Mouse (Mus musculus) MEL (cell line): ENCODE data around the gene Tmem11. TPM values are rescaled to one million over a fixed set of nuclear protein-coding genes. Genes with fewer than 3 reads are reported as not detected.

Source experiments
- DNase-seq: peaks from one replicate; pipeline ENCODE4 v3.0.0; 2011; ENCODE audit warnings: low read depth, low spot score
- H3K27ac ChIP-seq: 2 replicates; pipeline ENCODE4 v1.5.1; 2012; ENCODE audit warnings: low read depth, mild to moderate bottlenecking, control low read depth, low read length, moderate library complexity; ENCODE audit not compliant: control insufficient read depth
- H3K27me3 ChIP-seq, 2 experiments: fragments of 150-350 bp in 1 of 2; sonication (generic) in 1 of 2; 2 replicates each; pipeline ENCODE4 v1.6.1; 2012; ENCODE audit warnings: low read length in 2 of 2, mild to moderate bottlenecking in 2 of 2, improper control_type of control experiment in 1 of 2, moderate library complexity in 1 of 2; ENCODE audit not compliant: insufficient read depth in 2 of 2, control insufficient read depth in 1 of 2
- H3K36me3 ChIP-seq, 2 experiments: 2 replicates each; pipeline ENCODE4 v1.6.1; 2012 to 2014; ENCODE audit warnings: low read length in 2 of 2, improper control_type of control experiment in 1 of 2, inconsistent platforms in 1 of 2, mild to moderate bottlenecking in 1 of 2; ENCODE audit not compliant: insufficient read depth in 2 of 2, control insufficient read depth in 1 of 2
- H3K4me1 ChIP-seq, 2 experiments: fragments of 150-350 bp in 1 of 2; sonication (generic) in 1 of 2; 2 replicates each; pipeline ENCODE4 v1.6.1; 2012; ENCODE audit warnings: low read length in 2 of 2, improper control_type of control experiment in 1 of 2, mild to moderate bottlenecking in 1 of 2; ENCODE audit not compliant: insufficient read depth in 2 of 2, control insufficient read depth in 1 of 2
- H3K4me3 ChIP-seq, 2 experiments: fragments of 150-350 bp in 1 of 2; sonication (generic) in 1 of 2; 2 replicates each; pipeline ENCODE4 v1.5.1; 2012; ENCODE audit warnings: low read depth in 2 of 2, low read length in 2 of 2, mild to moderate bottlenecking in 2 of 2, moderate library complexity in 2 of 2, control low read depth in 1 of 2, improper control_type of control experiment in 1 of 2; ENCODE audit not compliant: control insufficient read depth in 1 of 2, insufficient read depth in 1 of 2
- H3K79me2 ChIP-seq: 2 replicates; pipeline ENCODE4 v1.6.1; 2012; ENCODE audit warnings: mild to moderate bottlenecking, low read length, moderate library complexity; ENCODE audit not compliant: control insufficient read depth, poor library complexity, insufficient read depth
- H3K9ac ChIP-seq: 2 replicates; pipeline ENCODE4 v1.6.1; 2012; ENCODE audit warnings: low read depth, mild to moderate bottlenecking, control low read depth, low read length, moderate library complexity; ENCODE audit not compliant: control insufficient read depth, poor library complexity, severe bottlenecking
- H3K9me3 ChIP-seq: fragments of 150-350 bp; sonication (generic); replicated peaks from 2 replicates; pipeline ENCODE4 v1.6.1; 2012; ENCODE audit warnings: mild to moderate bottlenecking, low read length, improper control_type of control experiment, moderate library complexity; ENCODE audit not compliant: insufficient read depth
- BHLHE40 ChIP-seq: IDR thresholded peaks from 2 replicates; pipeline ENCODE4 v1.6.1; 2012; ENCODE audit warnings: low read depth, mild to moderate bottlenecking, inconsistent platforms, low read length, improper control_type of control experiment, borderline replicate concordance
- CHD1 ChIP-seq: IDR thresholded peaks from 2 replicates; pipeline ENCODE4 v1.6.1; 2012; ENCODE audit warnings: low read depth, mild to moderate bottlenecking, inconsistent platforms, low read length, improper control_type of control experiment
- E2F4 ChIP-seq: IDR thresholded peaks from 2 replicates; pipeline ENCODE4 v1.6.1; 2011; ENCODE audit warnings: low read depth, low read length, improper control_type of control experiment, borderline replicate concordance
- JUND ChIP-seq: IDR thresholded peaks from 2 replicates; pipeline ENCODE4 v1.6.1; 2011; ENCODE audit warnings: low read depth, mild to moderate bottlenecking, improper control_type of control experiment, low read length
- MAFK ChIP-seq: IDR thresholded peaks from 2 replicates; pipeline ENCODE4 v1.6.1; 2011; ENCODE audit warnings: low read depth, mild to moderate bottlenecking, low read length, improper control_type of control experiment, borderline replicate concordance
- POLR2AphosphoS2 ChIP-seq: IDR thresholded peaks from 2 replicates; pipeline ENCODE4 v1.6.1; 2011; ENCODE audit warnings: low read length, improper control_type of control experiment
- RAD21 ChIP-seq: IDR thresholded peaks from 2 replicates; pipeline ENCODE4 v1.6.1; 2011; ENCODE audit warnings: mild to moderate bottlenecking, low read depth, low read length, improper control_type of control experiment
- RCOR1 ChIP-seq: IDR thresholded peaks from 2 replicates; pipeline ENCODE4 v1.6.1; 2012; ENCODE audit warnings: low read depth, mild to moderate bottlenecking, inconsistent platforms, low read length, improper control_type of control experiment
- SIN3A ChIP-seq: IDR thresholded peaks from 2 replicates; pipeline ENCODE4 v1.6.1; 2012; ENCODE audit warnings: low read length, improper control_type of control experiment, inconsistent platforms
- TAL1 ChIP-seq: IDR thresholded peaks from 2 replicates; pipeline ENCODE4 v1.6.1; 2012; ENCODE audit warnings: mild to moderate bottlenecking, inconsistent platforms, low read length, moderate library complexity, mixed read lengths
- TBP ChIP-seq: IDR thresholded peaks from 2 replicates; pipeline ENCODE4 v1.8.0; 2011; ENCODE audit warnings: low read depth, low read length, improper control_type of control experiment
- USF1 ChIP-seq: IDR thresholded peaks from 2 replicates; pipeline ENCODE4 v1.6.1; 2014; ENCODE audit warnings: low read depth, mild to moderate bottlenecking, inconsistent platforms, low read length, improper control_type of control experiment, moderate library complexity
- USF2 ChIP-seq, 2 experiments: IDR thresholded peaks; 2 replicates each; pipeline ENCODE4 v1.6.1; 2011 to 2012; ENCODE audit warnings: improper control_type of control experiment in 2 of 2, low read length in 2 of 2, borderline replicate concordance in 1 of 2, inconsistent platforms in 1 of 2, low read depth in 1 of 2, mild to moderate bottlenecking in 1 of 2; ENCODE audit not compliant: insufficient read depth in 1 of 2
- ZC3H11A ChIP-seq: IDR thresholded peaks from 2 replicates; pipeline ENCODE4 v1.6.1; 2012; ENCODE audit warnings: low read depth, mild to moderate bottlenecking, inconsistent platforms, low read length, improper control_type of control experiment
- ZNF384 ChIP-seq: IDR thresholded peaks from 2 replicates; pipeline ENCODE4 v1.6.1; 2012; ENCODE audit warnings: low read depth, mild to moderate bottlenecking, inconsistent platforms, low read length, improper control_type of control experiment
- polyA plus RNA-seq, 2 experiments: library from polyadenylated mRNA; stranded (reverse) in 1 of 2; unstranded in 1 of 2; fragments of >175 nt in 1 of 2; fragments of >200 nt in 1 of 2; gene quantifications; 2 replicates each; pipeline versions ENCODE4 v1.2.1 to v1.2.4; 2012; ENCODE audit warnings: low replicate concordance in 2 of 2, low read depth in 1 of 2; ENCODE audit not compliant: insufficient read length in 2 of 2, insufficient read depth in 1 of 2, missing spikeins in 1 of 2
- total RNA-seq: library from RNA; depleted of rRNA; stranded (reverse); fragments of 300-350 nt; gene quantifications from 2 replicates; pipeline ENCODE4 v1.2.3, GENCODE M21; 2012

Tmem11 gene
- total and polyA plus RNA-seq, 3 experiments: 117 to 125 TPM; not detected in 1

DNA sequence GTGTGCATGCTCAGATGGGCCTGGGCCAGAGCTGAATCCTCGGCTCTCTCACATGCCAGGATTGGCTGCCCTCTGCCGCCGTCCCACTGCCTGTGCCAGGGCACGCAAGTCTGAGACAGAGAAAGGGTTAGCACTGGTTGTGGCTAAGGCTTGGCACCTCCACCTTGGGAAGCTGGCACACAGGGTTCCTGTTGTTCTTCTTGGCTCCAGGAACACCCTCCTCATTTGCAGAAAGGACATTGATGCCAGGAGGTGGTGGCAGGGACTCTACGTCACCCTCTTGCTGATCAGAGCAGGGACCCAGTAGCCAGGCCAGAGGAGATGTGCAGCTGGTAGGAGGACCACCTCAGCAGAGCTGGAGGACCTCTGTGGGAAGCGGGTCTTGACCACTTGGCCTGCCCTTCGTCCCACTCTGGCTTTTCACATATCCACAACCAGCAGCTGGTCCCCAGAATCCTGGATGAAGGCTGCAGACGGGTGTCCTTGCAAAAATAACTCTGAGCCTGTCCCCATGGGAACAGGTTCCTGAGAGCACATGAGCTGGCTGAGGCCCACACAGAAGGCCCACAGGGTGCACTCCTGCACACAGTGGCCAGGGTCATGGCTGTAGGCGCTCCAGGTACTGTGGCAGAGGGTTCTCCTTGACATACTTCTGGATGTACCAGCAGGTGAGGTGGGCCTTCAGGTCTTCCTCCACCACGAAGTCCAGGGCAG, 26.5 kb upstream of the Tmem11 start:
- no peaks in the 10 kb centered on the region for H3K36me3 ChIP-seq
- H3K27ac ChIP-seq: no peak overlapping the region
- DNase-seq: no peak
- no peaks in the 10 kb centered on the region for H3K9me3 ChIP-seq
- H3K4me1 ChIP-seq: no peaks in the 10 kb centered on the region
- H3K27me3 ChIP-seq: no peaks in the 10 kb centered on the region
- no peaks in the 10 kb centered on the region for H3K79me2 ChIP-seq
- H3K4me3 ChIP-seq: no peak overlapping the region
- TF ChIP-seq ZNF384: no peak
- no peak for TF ChIP-seq RAD21
- TF ChIP-seq E2F4: no peak
- no peak for TF ChIP-seq JUND
- no peak for TF ChIP-seq BHLHE40
- TF ChIP-seq USF1: no peak
- no peak for TF ChIP-seq TBP
- TF ChIP-seq MAFK: no peak
- TF ChIP-seq ZC3H11A: no peak
- TF ChIP-seq USF2 (IDR thresholded peaks at IDR 0.05; ENCODE audit: borderline replicate concordance in 1 of 2, insufficient read depth in 1 of 2, low read depth in 1 of 2, low read length in 2 of 2): no peak
- TF ChIP-seq CHD1: no peak
- no peak for TF ChIP-seq POLR2AphosphoS2
- no peak for TF ChIP-seq RCOR1
- TF ChIP-seq TAL1: no peak
- TF ChIP-seq, all 39 proteins: peak for 0
- no peak overlapping the region for H3K9ac ChIP-seq

DNA sequence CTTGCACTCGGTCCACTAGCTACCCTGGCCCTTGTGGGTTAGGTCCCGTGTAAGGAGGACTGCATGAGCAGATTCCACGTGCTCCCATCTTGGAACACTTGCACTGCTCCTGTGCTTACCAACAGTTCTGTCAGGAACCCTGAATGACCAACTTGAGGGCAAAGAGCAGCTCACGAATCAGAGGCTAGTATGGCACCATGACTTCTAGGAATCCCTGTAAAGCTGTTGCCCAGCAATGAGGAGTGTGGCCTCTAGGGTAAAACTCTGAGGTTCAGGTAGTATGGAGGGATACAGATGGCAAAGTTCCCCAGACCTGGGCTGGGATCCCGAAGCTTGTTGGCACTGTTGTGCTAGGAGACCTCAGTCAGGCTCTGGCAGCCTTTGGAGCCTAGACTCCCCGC, 24.6 kb upstream of the Tmem11 start:
- no peaks in the 10 kb centered on the region for H3K79me2 ChIP-seq
- no peak for DNase-seq
- no peak overlapping the region for H3K27ac ChIP-seq
- no peaks in the 10 kb centered on the region for H3K4me1 ChIP-seq
- no peak overlapping the region for H3K4me3 ChIP-seq
- no peaks in the 10 kb centered on the region for H3K36me3 ChIP-seq
- H3K9me3 ChIP-seq: no peaks in the 10 kb centered on the region
- no peaks in the 10 kb centered on the region for H3K27me3 ChIP-seq
- TF ChIP-seq SIN3A (no peak), MAFK (no peak)
- no peak overlapping the region for H3K9ac ChIP-seq
